Mouse (Mus musculus): ENCODE measurements around the gene Mgat4c.

DNA sequence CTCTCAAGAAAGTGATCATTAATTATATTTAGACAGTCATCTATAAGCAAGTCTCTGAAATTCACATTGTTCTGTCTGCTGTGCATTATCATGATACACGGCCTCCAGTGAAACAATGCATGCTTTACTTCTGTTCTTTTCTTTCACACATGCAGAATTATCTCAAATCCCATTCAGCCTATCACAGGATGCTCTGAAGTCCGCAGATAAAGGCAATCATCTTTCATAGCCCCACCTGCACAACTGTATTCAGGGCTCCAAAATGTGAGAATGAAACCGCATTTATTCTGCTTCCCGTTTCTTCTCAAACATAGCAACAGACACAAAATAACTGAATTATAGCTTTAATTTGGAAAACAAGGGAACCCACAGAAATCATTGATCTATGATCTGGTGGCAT lies 446.1 kb downstream of the Mgat4c start:
- TF ChIP-seq POLR2A (IDR thresholded peaks at IDR 0.05; ENCODE audit: insufficient read length, low read depth) (no peak), TCF3 (IDR thresholded peaks at IDR 0.05; ENCODE audit: insufficient read length, low read depth) (no peak), E2F4 (IDR thresholded peaks at IDR 0.05; ENCODE audit: insufficient read depth) (no peak)

Data from myocyte (in vitro differentiated cells).